Mouse (Mus musculus): Measurements from ENCODE around the gene Gm13287. TPM values are rescaled to one million over a fixed set of nuclear protein-coding genes. Genes with fewer than 3 reads are reported as not detected.
"Not testable (repeated sequence)": the region's sequence is repeated elsewhere in the genome, so short reads cannot be mapped to it uniquely, and the experiment has no call there.

The Gm13287 gene
- polyA plus RNA-seq (2015; fragmentation: Nextera tagmentation; extraction: Ambion mirVana) = not detected in 2 replicates

DNA sequence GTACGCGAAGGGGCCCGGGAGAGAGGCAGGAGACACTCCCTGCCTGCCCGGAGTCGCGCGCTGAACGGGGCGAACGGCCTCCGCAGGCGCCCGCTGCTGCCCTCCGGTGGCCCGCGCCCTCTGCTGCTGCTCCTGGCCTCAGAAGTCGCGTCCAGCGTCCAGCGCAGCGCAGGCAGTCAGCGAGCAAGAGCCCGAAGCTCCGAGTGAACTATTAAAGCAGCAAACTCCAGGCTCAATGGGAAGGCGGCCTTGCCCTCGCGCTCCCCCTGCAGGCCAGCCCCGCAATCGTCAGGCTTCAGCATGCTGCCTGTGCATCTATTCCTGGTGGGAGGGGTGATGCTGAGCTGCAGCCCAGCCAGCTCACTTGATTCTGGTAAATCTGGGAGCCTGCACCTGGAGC, at the start of gene Gm13287:
Gene Gm13287, plus strand, starts transcription at position 301 of the 400 bp plus-strand sequence.
- not testable (repeated sequence) for H3K9ac ChIP-seq; H3K4me1 ChIP-seq (replicated peaks); H3K4me2 ChIP-seq; H3K36me3 ChIP-seq; H3K9me3 ChIP-seq; ATAC-seq (ENCODE audit: low FRiP score, low read depth); H3K27me3 ChIP-seq; H3K4me3 ChIP-seq; H3K27ac ChIP-seq (replicated peaks)
- no CpG with 5 or more reads among the region's 29 CpGs for WGBS

DNA sequence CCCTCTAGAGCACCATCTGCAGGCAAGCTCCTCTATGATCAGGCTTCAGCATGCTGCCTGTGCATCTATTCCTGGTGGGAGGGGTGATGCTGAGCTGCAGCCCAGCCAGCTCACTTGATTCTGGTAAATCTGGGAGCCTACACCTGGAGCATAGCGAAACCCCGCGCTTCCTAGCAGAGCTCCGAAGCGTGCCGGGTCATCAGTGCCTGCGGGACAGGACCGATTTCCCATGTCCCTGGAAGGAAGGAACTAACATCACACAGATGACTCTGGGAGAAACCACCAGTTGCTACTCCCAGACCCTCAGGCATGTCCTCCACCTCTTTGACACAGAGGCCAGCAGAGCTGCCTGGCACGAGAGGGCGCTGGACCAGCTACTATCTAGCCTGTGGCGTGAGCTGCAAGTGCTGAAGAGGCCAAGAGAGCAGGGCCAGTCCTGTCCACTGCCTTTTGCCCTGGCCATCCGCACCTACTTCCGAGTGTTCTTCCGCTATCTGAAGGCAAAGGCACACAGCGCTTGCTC, 48.2 kb upstream of the Gm13287 start, which contains the start of gene Gm13271:
Gene Gm13271, plus strand, starts transcription at position 51 of the 523 bp plus-strand sequence.
- not testable (repeated sequence) for H3K27me3 ChIP-seq; H3K4me1 ChIP-seq (replicated peaks); H3K27ac ChIP-seq (replicated peaks); H3K36me3 ChIP-seq; ATAC-seq (ENCODE audit: low FRiP score, low read depth); H3K4me2 ChIP-seq; H3K9me3 ChIP-seq; H3K4me3 ChIP-seq; H3K9ac ChIP-seq
- WGBS = 83% methylated on average over 15 of the region's 15 CpGs

DNA sequence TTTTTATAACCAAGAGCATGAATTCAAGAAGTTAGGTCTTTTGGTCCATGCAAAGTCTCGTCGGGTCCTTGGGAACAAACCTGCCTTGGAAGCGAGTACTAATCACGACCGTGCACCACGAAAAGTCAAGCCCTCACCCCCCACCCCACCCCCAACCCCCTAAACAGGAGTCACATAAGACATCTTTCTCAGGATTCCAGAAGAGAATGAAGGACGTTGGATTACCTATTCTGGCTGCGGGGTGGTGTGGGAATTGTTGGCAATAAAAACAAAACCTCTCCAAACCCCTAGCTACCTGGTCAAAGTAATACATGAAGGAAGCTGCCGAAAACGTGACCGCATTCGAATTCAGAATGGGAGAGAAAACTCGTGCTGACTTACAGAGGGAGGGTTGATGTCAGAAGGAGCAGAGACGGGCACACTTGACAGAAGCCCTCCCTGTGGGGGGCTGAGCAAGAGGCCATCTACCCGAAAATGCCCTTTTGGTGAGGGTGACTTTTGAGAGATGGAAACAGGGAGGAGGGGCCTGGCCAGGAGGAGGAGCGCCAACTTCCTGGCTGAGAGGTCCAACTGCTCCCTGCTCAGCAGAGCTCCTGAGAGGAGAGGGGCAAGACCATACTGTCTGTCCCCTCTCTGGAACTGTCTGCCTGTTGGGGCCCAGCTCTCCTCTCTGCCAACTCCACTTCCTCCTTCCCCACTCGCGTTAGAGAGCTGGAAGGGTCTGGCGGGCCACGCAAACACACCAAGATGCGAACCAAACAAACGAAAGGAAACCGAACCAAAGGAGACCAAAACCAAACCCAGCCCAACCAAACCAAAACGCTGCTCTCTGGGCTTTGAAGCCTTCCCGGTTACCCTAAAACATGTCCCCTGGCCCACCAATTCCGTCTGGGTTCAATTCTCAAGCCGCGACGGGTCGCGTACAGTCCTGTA, 46.2 kb upstream of the Gm13287 start:
- H3K4me1 ChIP-seq (replicated peaks); H3K27me3 ChIP-seq; H3K36me3 ChIP-seq; ATAC-seq (ENCODE audit: low FRiP score, low read depth); H3K9me3 ChIP-seq: not testable (repeated sequence)
- peak overlapping the region; percentile 90 for H3K4me2 ChIP-seq
- H3K27ac ChIP-seq (replicated peaks) = peak overlapping the region; percentile 82
- H3K9ac ChIP-seq = peak overlapping the region; percentile 49
- peak overlapping the region; percentile 49 for H3K4me3 ChIP-seq
- 13% methylated on average over 29 of the region's 31 CpGs for WGBS

DNA sequence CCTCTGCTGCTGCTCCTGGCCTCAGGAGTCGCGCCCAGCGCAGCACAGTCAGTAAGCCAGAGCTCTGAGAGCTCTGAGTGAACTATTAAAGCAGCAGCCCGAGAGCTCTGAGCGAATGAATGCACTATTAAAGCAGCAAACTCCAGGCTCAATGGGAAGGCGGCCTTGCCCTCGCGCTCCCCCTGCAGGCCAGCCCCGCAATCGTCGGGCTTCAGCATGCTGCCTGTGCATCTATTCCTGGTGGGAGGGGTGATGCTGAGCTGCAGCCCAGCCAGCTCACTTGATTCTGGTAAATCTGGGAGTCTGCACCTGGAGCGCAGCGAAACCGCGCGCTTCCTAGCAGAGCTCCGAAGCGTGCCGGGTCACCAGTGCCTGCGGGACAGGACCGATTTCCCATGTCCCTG, 45.4 kb upstream of the Gm13287 start:
- not testable (repeated sequence) for H3K36me3 ChIP-seq; H3K9me3 ChIP-seq; H3K27me3 ChIP-seq; H3K4me1 ChIP-seq (replicated peaks)
- WGBS = 0% methylated on average over 19 of the region's 21 CpGs
- Histone ChIP-seq H3K4me2 (peak overlapping the region; percentile 90), H3K9ac (peak overlapping the region; percentile 49), H3K4me3 (peak overlapping the region; percentile 49), H3K27ac (replicated peaks) (peak overlapping the region; percentile 82)
- peak; percentile 100 for ATAC-seq (ENCODE audit: low FRiP score, low read depth)

DNA sequence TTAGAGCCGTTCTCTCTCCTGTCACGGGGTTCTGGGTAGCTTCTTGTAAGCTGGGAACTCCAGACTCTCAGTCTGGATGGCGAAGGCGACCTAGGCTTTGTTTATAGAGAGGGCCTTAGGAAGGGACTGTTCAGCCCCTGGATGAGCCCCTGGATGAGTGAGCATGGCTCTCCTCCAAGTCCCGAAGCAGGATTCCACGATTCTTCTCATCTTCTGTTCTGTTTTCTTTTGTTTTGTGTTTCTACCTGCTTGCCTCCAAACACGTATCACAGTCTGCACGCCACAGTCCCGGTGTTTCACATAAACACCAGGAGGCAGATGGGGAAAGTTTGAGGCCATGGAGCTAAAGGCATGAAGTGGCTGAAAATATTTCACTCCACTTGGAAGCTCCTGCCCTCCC, 44.3 kb upstream of the Gm13287 start:
- not testable (repeated sequence) for H3K4me3 ChIP-seq, H3K9ac ChIP-seq
- whole genome bisulfite sequencing = 90% methylated on average over 9 of the region's 9 CpGs

DNA sequence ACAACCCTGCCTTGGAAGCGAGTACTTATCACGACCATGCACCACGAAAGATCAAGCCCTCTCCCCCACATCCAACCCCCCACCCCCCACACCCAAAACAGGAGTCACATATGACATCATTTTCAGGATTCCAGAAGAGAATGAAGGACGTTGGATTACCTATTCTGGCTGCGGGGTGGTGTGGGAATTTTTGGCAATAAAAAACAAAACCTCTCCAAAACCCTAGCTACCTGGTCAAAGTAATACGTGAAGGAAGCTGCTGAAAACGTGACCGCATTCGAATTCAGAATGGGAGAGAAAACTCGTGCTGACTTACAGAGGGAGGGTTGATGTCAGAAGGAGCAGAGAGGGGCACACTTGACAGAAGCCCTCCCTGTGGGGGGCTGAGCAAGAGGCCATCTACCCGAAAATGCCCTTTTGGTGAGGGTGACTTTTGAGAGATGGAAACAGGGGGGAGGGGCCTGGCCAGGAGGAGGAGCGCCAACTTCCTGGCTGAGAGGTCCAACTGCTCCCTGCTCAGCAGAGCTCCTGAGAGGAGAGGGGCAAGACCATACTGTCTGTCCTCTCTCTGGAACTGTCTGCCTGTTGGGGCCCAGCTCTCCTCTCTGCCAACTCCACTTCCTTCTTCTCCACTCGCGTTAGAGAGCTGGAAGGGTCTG, 43.3 kb upstream of the Gm13287 start, which contains the start of gene Gm13283:
Gene Gm13283, plus strand, starts transcription at position 510 of the 659 bp plus-strand sequence.
- not testable (repeated sequence) for ATAC-seq (ENCODE audit: low FRiP score, low read depth); H3K36me3 ChIP-seq; H3K27me3 ChIP-seq; H3K9ac ChIP-seq; H3K4me1 ChIP-seq (replicated peaks); H3K27ac ChIP-seq (replicated peaks); H3K9me3 ChIP-seq
- H3K4me2 ChIP-seq = peak within 1 kb of the TSS; percentile 65
- 21% methylated on average over 9 of the region's 14 CpGs for WGBS
- peak within 1 kb of the TSS; percentile 34 for H3K4me3 ChIP-seq

More for the DNA sequence above, 44.3 kb upstream of the Gm13287 start:
- not testable (repeated sequence) for H3K36me3 ChIP-seq; H3K27me3 ChIP-seq; H3K4me2 ChIP-seq; ATAC-seq (ENCODE audit: low FRiP score, low read depth); H3K27ac ChIP-seq (replicated peaks); H3K9me3 ChIP-seq; H3K4me1 ChIP-seq (replicated peaks)

DNA sequence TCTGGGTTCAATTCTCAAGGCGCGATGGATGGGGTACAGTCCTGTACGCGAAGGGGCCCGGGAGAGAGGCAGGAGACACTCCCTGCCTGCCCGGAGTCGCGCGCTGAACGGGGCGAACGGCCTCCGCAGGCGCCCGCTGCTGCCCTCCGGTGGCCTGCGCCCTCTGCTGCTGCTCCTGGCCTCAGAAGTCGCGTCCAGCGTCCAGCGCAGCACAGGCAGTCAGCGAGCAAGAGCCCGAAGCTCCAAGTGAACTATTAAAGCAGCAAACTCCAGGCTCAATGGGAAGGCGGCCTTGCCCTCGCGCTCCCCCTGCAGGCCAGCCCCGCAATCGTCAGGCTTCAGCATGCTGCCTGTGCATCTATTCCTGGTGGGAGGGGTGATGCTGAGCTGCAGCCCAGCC, 42.6 kb upstream of the Gm13287 start:
- WGBS = under 1% methylated on average over 24 of the region's 28 CpGs
- not testable (repeated sequence) for H3K4me1 ChIP-seq (replicated peaks); H3K27ac ChIP-seq (replicated peaks); H3K9me3 ChIP-seq; H3K9ac ChIP-seq; H3K36me3 ChIP-seq; H3K27me3 ChIP-seq; ATAC-seq (ENCODE audit: low FRiP score, low read depth)
- Histone ChIP-seq H3K4me2 (peak overlapping the region; percentile 65), H3K4me3 (peak overlapping the region; percentile 34)

DNA sequence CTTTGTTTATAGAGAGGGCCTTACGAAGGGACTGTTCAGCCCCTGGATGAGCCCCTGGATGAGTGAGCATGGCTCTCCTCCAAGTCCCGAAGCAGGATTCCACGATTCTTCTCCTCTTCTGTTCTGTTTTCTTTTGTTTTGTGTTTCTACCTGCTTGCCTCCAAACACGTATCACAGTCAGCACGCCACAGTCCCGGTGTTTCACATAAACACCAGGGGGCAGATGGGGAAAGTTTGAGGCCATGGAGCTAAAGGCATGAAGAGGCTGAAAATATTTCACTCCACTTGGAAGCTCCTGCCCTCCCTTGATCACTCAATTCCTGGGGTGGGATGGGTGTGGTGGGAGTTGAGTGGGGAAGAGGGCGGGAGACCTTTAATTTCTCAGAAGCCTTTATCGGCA, 41.3 kb upstream of the Gm13287 start:
- WGBS = 71% methylated on average over 6 of the region's 8 CpGs
- ATAC-seq (ENCODE audit: low FRiP score, low read depth); H3K9ac ChIP-seq; H3K27ac ChIP-seq (replicated peaks); H3K36me3 ChIP-seq; H3K4me2 ChIP-seq; H3K27me3 ChIP-seq; H3K4me1 ChIP-seq (replicated peaks); H3K9me3 ChIP-seq; H3K4me3 ChIP-seq: not testable (repeated sequence)

DNA sequence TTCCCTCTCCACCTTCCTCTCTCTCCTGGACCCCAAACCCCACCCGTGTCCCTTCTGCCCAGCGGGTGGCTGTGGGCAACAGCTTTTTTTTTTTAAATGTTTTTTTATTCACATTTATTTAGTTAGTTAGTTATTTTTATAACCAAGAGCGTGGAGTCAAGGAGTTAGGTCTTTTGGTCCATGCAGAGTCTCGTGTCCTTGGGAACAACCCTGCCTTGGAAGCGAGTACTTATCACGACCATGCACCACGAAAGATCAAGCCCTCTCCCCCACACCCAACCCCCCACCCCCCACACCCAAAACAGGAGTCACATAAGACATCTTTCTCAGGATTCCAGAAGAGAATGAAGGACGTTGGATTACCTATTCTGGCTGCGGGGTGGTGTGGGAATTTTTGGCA, 40.7 kb upstream of the Gm13287 start:
- not testable (repeated sequence) for ATAC-seq (ENCODE audit: low FRiP score, low read depth); H3K4me3 ChIP-seq; H3K4me2 ChIP-seq; H3K36me3 ChIP-seq; H3K27me3 ChIP-seq; H3K9me3 ChIP-seq; H3K4me1 ChIP-seq (replicated peaks); H3K9ac ChIP-seq; H3K27ac ChIP-seq (replicated peaks)
- WGBS = 66% methylated on average over 9 of the region's 9 CpGs

DNA sequence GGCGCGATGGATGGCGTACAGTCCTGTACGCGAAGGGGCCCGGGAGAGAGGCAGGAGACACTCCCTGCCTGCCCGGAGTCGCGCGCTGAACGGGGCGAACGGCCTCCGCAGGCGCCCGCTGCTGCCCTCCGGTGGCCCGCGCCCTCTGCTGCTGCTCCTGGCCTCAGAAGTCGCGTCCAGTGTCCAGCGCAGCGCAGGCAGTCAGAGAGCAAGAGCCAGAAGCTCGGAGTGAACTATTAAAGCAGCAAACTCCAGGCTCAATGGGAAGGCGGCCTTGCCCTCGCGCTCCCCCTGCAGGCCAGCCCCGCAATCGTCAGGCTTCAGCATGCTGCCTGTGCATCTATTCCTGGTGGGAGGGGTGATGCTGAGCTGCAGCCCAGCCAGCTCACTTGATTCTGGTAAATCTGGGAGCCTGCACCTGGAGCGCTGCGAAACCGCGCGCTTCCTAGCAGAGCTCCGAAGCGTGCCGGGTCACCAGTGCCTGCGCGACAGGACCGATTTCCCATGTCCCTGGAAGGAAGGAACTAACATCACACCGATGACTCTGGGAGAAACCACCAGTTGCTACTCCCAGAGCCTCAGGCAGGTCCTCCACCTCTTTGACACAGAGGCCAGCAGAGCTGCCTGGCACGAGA, 39.6 kb upstream of the Gm13287 start:
- 4% methylated on average over 27 of the region's 42 CpGs for WGBS
- Histone ChIP-seq H3K4me3 (peak overlapping the region; percentile 36), H3K4me2 (peak overlapping the region; percentile 64)
- not testable (repeated sequence) for H3K36me3 ChIP-seq; H3K27ac ChIP-seq (replicated peaks); ATAC-seq (ENCODE audit: low FRiP score, low read depth); H3K27me3 ChIP-seq; H3K4me1 ChIP-seq (replicated peaks); H3K9ac ChIP-seq; H3K9me3 ChIP-seq

DNA sequence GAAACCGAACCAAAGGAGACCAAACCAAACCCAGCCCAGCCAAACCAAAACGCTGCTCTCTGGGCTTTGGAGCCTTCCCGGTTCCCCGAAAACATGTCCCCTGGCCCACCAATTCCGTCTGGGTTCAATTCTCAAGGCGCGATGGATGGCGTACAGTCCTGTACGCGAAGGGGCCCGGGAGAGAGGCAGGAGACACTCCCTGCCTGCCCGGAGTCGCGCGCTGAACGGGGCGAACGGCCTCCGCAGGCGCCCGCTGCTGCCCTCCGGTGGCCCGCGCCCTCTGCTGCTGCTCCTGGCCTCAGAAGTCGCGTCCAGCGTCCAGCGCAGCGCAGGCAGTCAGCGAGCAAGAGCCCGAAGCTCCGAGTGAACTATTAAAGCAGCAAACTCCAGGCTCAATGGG, 29.5 kb upstream of the Gm13287 start, which contains the start of gene Gm13290:
Gene Gm13290, plus strand, starts transcription at position 301 of the 400 bp plus-strand sequence.
- not testable (repeated sequence) for ATAC-seq (ENCODE audit: low FRiP score, low read depth)
- no CpG with 5 or more reads among the region's 32 CpGs for WGBS

DNA sequence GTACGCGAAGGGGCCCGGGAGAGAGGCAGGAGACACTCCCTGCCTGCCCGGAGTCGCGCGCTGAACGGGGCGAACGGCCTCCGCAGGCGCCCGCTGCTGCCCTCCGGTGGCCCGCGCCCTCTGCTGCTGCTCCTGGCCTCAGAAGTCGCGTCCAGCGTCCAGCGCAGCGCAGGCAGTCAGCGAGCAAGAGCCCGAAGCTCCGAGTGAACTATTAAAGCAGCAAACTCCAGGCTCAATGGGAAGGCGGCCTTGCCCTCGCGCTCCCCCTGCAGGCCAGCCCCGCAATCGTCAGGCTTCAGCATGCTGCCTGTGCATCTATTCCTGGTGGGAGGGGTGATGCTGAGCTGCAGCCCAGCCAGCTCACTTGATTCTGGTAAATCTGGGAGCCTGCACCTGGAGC, 26.4 kb upstream of the Gm13287 start, which contains the start of gene Gm13289:
Gene Gm13289, plus strand, starts transcription at position 301 of the 400 bp plus-strand sequence.
- H3K36me3 ChIP-seq; H3K4me2 ChIP-seq; ATAC-seq (ENCODE audit: low FRiP score, low read depth); H3K4me1 ChIP-seq (replicated peaks); H3K9ac ChIP-seq; H3K9me3 ChIP-seq; H3K27ac ChIP-seq (replicated peaks); H3K27me3 ChIP-seq; H3K4me3 ChIP-seq: not testable (repeated sequence)
- no CpG with 5 or more reads among the region's 29 CpGs for WGBS

More for the DNA sequence above, 29.5 kb upstream of the Gm13287 start, which contains the start of gene Gm13290:
- not testable (repeated sequence) for H3K4me2 ChIP-seq; H3K4me3 ChIP-seq; H3K27me3 ChIP-seq; H3K9me3 ChIP-seq; H3K27ac ChIP-seq (replicated peaks); H3K9ac ChIP-seq; H3K4me1 ChIP-seq (replicated peaks); H3K36me3 ChIP-seq

Measured in hindbrain, embryonic 15.5 days (tissue).